Mouse (Mus musculus) small intestine, adult 2 months (tissue): ENCODE results near the gene Alpl.

Experiments
- CTCF ChIP-seq: fragments of 200-500 bp; IDR thresholded peaks from 2 replicates; pipeline ENCODE4 v1.5.1; 2012; ENCODE audit warnings: low read depth, mild to moderate bottlenecking, control low read depth, inconsistent platforms, low read length, moderate library complexity, mixed read lengths; ENCODE audit not compliant: insufficient replicate concordance, insufficient read length; ENCODE audit errors: extremely low read depth
- POLR2A ChIP-seq: fragments of 200-500 bp; IDR thresholded peaks from 2 replicates; pipeline ENCODE4 v1.6.1; 2012; ENCODE audit warnings: low read depth, mild to moderate bottlenecking, control low read depth, inconsistent platforms, low read length, moderate library complexity

- TF ChIP-seq CTCF, result no peak
- TF ChIP-seq POLR2A, result no peak
Observed at GRCm38 (mm10) chr4:137717671-137718070, 78.5 kb downstream of the Alpl start.
